Mouse (Mus musculus): ENCODE data around the gene Atat1.
"Not testable (repeated sequence)": the region's sequence is repeated elsewhere in the genome, so short reads cannot be mapped to it uniquely, and the experiment has no call there.

Atat1 gene

DNA sequence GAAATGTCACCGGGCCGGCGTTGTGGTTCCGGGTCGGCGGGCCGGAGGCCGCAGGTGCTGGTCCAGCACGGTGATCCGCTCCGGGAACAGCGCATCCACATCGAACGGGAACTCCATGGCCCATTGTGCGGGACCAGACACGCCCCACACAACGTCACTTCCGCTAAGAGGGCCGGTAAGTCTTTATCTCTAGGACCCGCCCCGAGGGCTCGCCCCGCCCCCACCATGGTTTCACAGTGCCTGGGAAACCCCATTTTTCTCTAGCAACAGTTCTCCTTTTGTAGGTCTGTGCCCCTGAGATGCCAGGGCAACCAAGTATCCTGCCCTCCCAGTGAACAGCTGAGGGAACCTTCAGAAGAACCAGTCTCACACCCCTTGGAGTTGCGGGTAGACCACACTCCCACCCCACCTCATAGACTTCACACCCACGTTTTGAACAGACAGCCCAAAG is at the start of gene Atat1:
Gene Atat1 (minus strand): TSS at position 157 of the 451 bp plus-strand sequence.
- ATAC-seq (ENCODE audit: low TSS enrichment): peak; percentile 93

GRCm38 (mm10) chr17:35958533-35959223 is 48.8 kb upstream of the Atat1 start:
- peak; percentile 74; the same call in 1 of the 2 replicates for ATAC-seq (ENCODE audit: low TSS enrichment)

DNA sequence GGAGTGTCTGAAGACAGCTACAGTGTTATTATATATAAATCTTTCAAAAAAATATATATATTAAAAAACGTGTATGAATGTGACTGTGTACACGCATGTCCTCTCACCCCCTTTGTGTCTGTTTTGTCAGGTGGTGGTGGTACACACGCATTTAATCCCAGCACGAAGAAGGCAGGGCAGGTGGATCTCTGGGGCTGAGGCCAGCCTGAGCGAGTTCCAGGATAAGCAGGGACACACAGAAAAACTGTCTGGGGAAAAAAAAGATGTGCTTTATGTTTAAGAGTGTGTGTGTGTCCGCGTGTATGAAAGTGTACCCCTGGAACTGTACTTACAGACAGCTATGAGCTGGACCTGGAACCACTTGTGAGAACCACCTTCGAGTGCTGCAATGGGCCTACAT is 44.8 kb upstream of the Atat1 start:
- ATAC-seq (ENCODE audit: low TSS enrichment): no peak

DNA sequence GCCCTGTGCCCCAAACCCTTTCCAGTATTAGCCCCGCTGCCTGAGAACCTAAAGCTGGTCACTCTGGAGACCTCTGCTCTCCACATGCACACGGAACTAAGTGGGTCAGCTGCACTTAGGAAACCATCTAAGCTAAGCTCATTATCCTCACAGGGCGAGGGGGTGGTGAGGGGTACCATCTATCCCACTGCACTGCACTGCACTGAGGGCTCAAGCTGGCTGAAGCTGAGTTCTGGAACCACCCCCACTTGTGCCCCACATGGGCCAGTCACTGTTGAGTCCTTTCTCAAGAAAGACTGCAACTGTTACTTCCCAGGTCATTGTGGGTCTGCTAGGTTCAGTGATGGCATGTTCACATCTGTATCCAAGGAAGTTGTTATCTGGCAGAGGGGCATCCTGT is 42.7 kb upstream of the Atat1 start:
- ATAC-seq (ENCODE audit: low TSS enrichment): not testable (repeated sequence)

DNA sequence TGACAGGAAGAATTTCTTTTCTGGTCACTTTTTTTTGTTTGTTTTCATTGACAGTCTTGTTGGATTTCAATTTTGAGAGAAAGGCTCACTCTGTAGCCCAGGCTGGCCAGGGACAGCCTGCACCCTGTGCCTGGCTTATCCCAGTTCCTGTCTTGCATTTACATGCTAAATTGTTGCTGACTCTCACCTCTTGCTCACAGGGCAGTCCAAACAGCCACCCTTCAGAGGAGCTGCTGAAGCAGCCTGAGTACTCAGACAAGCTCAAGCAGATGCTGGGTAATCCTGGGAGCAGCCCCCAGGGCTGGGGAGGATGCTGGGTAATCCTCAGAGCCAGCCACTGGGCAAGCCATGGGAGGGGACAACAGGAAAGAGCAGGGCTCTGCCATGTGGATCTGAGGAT is 41.1 kb upstream of the Atat1 start:
- not testable (repeated sequence) for ATAC-seq (ENCODE audit: low TSS enrichment)

DNA sequence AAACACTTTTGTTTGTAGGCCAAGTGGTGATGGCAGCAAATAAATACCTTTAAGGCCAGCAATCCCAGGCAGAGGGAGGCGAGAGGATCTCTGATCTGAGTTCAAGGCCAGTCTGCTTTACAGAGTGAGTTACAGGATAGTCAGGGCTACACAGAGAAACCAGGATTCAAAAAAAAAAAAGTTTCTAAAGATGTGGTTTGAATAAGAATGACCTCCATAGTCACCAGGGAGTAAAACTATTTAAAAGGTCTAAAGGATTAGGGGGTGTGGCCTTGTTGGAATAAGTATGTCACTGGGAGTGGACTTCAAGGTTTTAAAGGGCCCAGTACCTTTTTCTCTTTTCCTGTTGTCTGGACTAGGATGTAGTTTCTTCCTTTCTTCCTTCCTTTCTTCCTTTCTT is 30.1 kb upstream of the Atat1 start:
- no peak for ATAC-seq (ENCODE audit: low TSS enrichment)

DNA sequence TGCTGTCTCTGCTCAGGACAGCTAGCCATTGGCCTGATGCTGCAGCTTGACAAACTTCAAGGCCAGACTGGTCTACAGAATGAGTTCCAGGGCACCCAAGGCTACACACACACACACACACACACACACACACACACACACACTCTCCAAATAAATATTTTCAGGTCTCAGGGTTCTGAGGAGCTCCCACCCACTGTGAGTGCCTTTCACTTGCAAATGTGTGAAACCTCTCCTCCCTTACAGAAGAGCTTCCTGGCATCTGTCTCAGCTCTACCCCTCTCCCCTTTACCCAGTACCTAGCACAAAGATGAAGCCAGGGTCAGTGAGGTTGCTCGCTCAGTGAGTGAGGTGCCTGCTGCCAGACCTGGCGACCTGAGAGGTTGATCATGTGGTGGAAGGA is 29.2 kb upstream of the Atat1 start:
- no peak for ATAC-seq (ENCODE audit: low TSS enrichment)

DNA sequence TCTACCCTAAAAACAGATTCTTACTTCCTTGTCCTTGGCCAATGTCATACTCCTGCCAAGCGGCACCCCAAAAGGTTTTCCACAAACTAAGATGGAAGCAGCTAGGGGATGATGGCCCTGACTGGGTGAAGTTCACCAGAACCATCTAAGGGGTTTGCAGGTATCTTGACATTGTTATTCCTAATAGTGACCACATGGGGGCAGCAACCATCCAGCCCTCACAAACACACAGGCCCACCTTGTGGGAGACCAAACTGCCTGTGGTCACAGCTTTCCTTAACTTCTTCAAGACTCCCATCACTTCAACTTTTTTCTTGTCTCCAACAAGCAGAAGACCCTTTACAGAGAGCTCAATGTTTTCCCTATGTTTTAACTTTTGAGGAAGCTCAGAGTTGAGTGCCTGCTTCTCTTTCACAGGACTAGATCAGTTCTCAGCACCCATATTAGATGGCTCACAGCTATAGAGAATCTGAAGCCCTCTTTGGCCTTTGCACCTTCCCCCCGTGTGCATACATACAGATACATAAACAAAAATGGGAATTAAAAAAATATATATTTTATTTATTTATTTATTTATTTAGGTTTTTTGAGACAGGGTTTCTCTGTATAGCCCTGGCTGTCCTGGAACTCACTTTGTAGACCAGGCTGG is 27.9 kb upstream of the Atat1 start:
- peak; percentile 74; the same call in 1 of the 2 replicates for ATAC-seq (ENCODE audit: low TSS enrichment)

DNA sequence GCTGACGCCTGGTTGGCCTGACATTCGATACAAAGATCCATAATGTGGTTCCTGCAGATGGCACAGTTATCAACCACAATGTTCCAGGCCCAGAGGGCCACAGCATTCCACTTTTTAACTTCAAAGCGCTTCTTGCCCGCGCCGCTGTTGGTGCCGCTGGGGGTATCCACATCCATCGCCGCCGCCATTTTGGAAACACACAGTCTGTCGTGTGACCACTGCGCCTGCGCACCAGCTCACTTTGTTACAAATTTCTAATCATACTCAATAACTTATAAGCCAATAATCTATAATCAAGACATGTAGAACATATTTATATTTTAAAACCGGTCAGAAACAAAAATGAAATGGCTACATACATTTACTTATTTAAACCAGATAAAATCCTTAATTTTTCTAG is 25.9 kb upstream of the Atat1 start:
- ATAC-seq (ENCODE audit: low TSS enrichment): peak; percentile 79

- ATAC-seq (ENCODE audit: low TSS enrichment): no peak
These were observed 22.7 kb upstream of the Atat1 start for GRCm38 (mm10) chr17:35932608-35933007.

DNA sequence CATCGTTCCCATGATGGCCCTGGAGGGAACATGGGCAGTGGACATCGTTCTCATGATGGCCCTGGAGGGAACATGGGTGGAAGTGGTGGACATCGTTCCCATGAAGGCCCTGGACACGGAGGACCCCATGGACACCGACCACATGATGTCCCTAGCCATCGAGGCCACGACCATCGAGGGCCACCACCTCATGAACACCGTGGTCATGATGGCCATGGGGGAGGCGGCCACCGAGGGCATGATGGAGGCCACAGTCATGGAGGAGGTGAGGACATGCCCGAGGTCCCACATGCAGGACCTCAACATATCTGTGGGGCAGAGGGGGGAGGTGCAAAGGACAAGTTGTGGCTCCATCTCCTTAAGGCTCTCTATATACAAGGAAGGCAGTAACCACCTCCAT is 20.8 kb upstream of the Atat1 start:
- no peak for ATAC-seq (ENCODE audit: low TSS enrichment)

GRCm38 (mm10) chr17:35929534-35929933 is 19.7 kb upstream of the Atat1 start:
- ATAC-seq (ENCODE audit: low TSS enrichment): no peak

GRCm38 (mm10) chr17:35927471-35927870 is 17.6 kb upstream of the Atat1 start:
- ATAC-seq (ENCODE audit: low TSS enrichment): no peak

DNA sequence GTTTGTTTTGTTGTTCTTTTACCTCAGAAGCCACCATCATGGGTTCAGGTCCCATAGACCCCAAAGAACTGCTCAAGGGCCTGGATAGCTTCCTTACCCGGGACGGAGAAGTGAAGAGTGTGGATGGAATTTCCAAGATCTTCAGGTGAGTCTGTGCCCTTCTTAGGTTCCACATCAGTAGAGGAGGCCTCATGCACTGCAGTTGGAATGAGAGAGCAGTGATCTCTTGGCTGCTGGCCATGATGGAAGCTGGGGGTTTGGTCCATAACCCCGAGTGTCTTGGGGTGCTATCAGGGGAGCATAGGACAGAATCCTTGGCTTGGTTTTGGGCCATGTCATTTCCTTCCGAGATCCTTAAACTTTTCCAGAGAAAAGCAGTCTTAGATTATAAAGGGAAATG is 13.4 kb upstream of the Atat1 start:
- ATAC-seq (ENCODE audit: low TSS enrichment): no peak

GRCm38 (mm10) chr17:35922566-35922965 is 12.7 kb upstream of the Atat1 start:
- ATAC-seq (ENCODE audit: low TSS enrichment): no peak

- no peak for ATAC-seq (ENCODE audit: low TSS enrichment)
These were observed 11.8 kb upstream of the Atat1 start for GRCm38 (mm10) chr17:35921710-35922109.

GRCm38 (mm10) chr17:35920862-35921562 is 11.1 kb upstream of the Atat1 start:
- no peak for ATAC-seq (ENCODE audit: low TSS enrichment)

DNA sequence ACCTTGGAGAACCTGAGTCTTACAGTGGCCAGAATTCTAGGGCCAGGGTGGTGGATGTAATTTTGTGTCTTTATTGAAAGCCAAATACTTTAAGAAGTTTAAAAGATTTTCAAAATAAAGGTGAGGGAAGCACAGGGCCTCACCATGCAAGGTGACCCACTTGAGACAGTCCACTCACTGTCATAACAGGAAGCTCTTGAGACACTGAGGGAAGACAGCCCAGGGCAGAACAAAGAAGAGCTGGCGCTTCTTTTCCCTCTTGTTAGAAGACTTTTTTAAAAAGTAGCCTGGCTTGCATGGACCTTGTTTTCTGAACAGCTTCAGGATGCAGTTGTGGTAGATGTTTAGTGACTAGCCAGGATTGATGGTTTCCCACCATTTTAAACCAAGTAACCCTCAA is 10.5 kb upstream of the Atat1 start:
- no peak for ATAC-seq (ENCODE audit: low TSS enrichment)

DNA sequence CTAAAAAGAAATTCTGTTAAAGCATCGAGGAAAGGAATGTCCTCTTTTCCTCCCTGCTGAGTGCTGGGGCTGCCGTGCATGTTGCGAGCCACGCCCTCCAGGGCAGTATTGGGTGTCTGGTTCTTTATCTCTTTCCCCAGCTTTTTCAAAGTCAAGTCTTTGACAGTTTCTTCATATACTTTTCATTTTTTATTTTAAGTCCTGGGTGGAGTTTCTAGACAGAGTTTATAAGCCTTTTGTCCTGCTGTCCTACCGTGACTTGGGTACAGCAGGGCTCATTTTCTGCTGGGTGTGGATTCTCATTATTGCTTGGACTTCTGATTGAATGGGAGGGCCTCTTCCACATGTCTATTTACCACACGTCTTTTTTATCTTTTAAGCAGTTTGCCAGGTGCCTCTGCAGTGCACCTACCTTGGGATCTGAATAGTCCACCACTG is 10.0 kb upstream of the Atat1 start:
- no peak for ATAC-seq (ENCODE audit: low TSS enrichment)

DNA sequence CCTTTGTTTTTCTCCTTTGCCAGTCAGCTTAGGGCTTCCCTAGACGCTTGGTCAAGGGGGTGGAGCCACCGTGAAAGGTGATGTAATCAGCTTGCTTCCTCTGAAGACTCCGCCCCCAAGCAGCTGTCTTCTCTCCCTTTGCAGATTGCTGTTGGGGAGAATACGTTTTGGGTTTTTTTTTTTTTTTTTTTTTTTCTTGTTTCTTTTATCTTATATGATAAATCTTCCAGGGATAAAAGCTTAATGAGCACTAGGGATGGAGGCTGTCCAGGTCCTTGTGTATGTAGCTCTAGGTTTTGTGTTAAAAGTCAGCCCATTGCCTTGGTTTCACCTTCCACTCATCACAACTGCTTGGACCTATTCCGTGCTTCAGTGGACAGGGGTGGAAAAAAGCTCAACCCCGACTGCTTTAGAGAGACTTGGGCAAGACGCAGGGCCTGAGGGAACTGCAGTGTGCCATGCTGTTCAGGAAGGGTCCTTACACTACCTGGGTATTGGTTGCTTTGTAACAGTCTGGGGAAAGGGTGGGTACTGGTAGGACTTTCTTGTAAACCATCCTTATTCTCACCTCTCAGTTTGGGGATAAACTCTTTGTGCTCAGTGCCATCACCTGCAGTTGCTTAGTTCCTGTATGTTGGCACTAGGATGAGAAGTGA is 9.3 kb upstream of the Atat1 start:
- peak; percentile 54 for ATAC-seq (ENCODE audit: low TSS enrichment)

GRCm38 (mm10) chr17:35918276-35919059 is 8.6 kb upstream of the Atat1 start:
- no peak for ATAC-seq (ENCODE audit: low TSS enrichment)

Measured in frontal cortex, adult (tissue).